Mouse (Mus musculus) kidney, postnatal 25 days (tissue): ENCODE data around the gene Lrp5.
"Not testable (repeated sequence)": the region's sequence is repeated elsewhere in the genome, so short reads cannot be mapped to it uniquely, and the experiment has no call there.

Source experiments
- DNase-seq, 2 experiments: peaks; one replicate each; pipeline ENCODE4 v3.0.0; 2021; ENCODE audit warnings: mixed read lengths in 2 of 2

The Lrp5 gene

GRCm38 (mm10) chr19:3695006-3695405, 8.6 kb upstream of the Lrp5 start:
- no peak for DNase-seq

- DNase-seq: no peak
Observed at GRCm38 (mm10) chr19:3694476-3694875, 8.1 kb upstream of the Lrp5 start.

- no peak for DNase-seq
Observed at GRCm38 (mm10) chr19:3692414-3693145, 6.2 kb upstream of the Lrp5 start.

- no peak for DNase-seq
Observed at GRCm38 (mm10) chr19:3691337-3691736, 5.0 kb upstream of the Lrp5 start.

GRCm38 (mm10) chr19:3687676-3688171, 1.4 kb upstream of the Lrp5 start:
- DNase-seq: peak; percentile 56 to 80

- peak; percentile 53 to 77 for DNase-seq
Observed at GRCm38 (mm10) chr19:3685611-3686214, 651 bp downstream of the Lrp5 start.

GRCm38 (mm10) chr19:3684957-3685580, 1.3 kb downstream of the Lrp5 start:
- no peak for DNase-seq

- DNase-seq: no peak
Observed at GRCm38 (mm10) chr19:3684414-3684813, 1.9 kb downstream of the Lrp5 start.

GRCm38 (mm10) chr19:3681310-3681934, 4.9 kb downstream of the Lrp5 start:
- DNase-seq: peak; percentile 90 to 93

GRCm38 (mm10) chr19:3680732-3681131, 5.6 kb downstream of the Lrp5 start:
- DNase-seq: peak; percentile 61 to 78

GRCm38 (mm10) chr19:3674122-3674855, 12.1 kb downstream of the Lrp5 start:
- DNase-seq: peak; percentile 57 to 80

GRCm38 (mm10) chr19:3673149-3673548, 13.2 kb downstream of the Lrp5 start:
- no peak for DNase-seq

- peak; percentile 45 to 83 for DNase-seq
Observed at GRCm38 (mm10) chr19:3669100-3669499, 17.3 kb downstream of the Lrp5 start.

- DNase-seq: no peak
Observed at GRCm38 (mm10) chr19:3668551-3668950, 17.8 kb downstream of the Lrp5 start.

GRCm38 (mm10) chr19:3667979-3668378, 18.4 kb downstream of the Lrp5 start:
- no peak for DNase-seq

GRCm38 (mm10) chr19:3667155-3667895, 19.0 kb downstream of the Lrp5 start:
- peak; percentile 68 to 74 for DNase-seq

- peak in 1 of 2 experiments; percentile 56 for DNase-seq
Observed at GRCm38 (mm10) chr19:3666632-3667031, 19.7 kb downstream of the Lrp5 start.

GRCm38 (mm10) chr19:3665510-3665909, 20.9 kb downstream of the Lrp5 start:
- peak; percentile 64 to 65 for DNase-seq

GRCm38 (mm10) chr19:3657947-3658346, 28.4 kb downstream of the Lrp5 start:
- DNase-seq: no peak

GRCm38 (mm10) chr19:3657065-3657464, 29.3 kb downstream of the Lrp5 start:
- not testable (repeated sequence) for DNase-seq

- DNase-seq: no peak
Observed at GRCm38 (mm10) chr19:3656144-3656543, 30.2 kb downstream of the Lrp5 start.

- no peak for DNase-seq
Observed at GRCm38 (mm10) chr19:3654940-3655339, 31.4 kb downstream of the Lrp5 start.
